Mouse (Mus musculus) brain, embryonic 14.5 days (tissue): Measurements from ENCODE around the gene Hist1h2ah.

Experiments used
- CTCF ChIP-seq: fragments of 200-500 bp; IDR thresholded peaks from 2 replicates; pipeline ENCODE4 v1.5.1; 2012; ENCODE audit warnings: inconsistent platforms, mild to moderate bottlenecking, moderate library complexity, borderline replicate concordance; ENCODE audit not compliant: insufficient read depth, insufficient read length; ENCODE audit errors: extremely low read depth
- POLR2A ChIP-seq: fragments of 200-500 bp; IDR thresholded peaks from 2 replicates; pipeline ENCODE4 v1.6.1; 2012; ENCODE audit warnings: mild to moderate bottlenecking, inconsistent platforms, borderline replicate concordance; ENCODE audit not compliant: poor library complexity, insufficient read depth, insufficient read length, severe bottlenecking; ENCODE audit errors: extremely low read depth

- no peak for TF ChIP-seq CTCF
- no peak for TF ChIP-seq POLR2A
Observed at GRCm38 (mm10) chr13:22021581-22021980, 13.8 kb downstream of the Hist1h2ah start.
